Comparison of ENCODE assay signal across 38 mouse cellular contexts in the genomic region with DNA sequence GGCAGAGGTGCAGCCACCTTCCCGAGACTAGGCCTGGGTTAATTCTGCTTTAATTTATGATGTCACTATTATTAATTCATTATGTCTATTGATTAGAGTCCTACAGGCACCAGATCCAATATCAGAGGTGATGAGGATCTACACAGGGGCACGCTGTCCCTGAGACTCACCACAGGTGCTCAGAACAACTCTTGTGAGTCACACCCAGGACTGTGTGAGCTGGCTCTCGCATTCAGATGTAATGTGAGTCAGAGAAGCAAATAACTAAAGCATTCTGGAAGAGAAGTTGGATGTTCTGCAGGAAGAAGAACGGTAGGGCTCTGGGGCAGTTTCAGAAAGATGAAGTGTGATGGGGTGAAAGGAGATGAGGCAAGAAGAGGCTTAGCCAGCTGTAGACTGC. TPM values are rescaled to one million over a fixed set of nuclear protein-coding genes. Genes with fewer than 3 reads are reported as not detected.
"Had no signal": no experiment of that assay in that cellular context is flagged by ENCODE, and none has a peak within 500 bp of the region (broad histone marks: within the 10 kb centered on the region; RNA-seq: fewer than 3 reads in every experiment).

No protein-coding gene starts in this region.

- H3K36me3 ChIP-seq: heart, embryonic 13.5 days; heart, embryonic 15.5 days; hindbrain, embryonic 13.5 days; hindbrain, embryonic 15.5 days; kidney, embryonic 15.5 days; limb, embryonic 13.5 days; limb, embryonic 15.5 days; liver, embryonic 12.5 days had no signal

- H3K9me3 ChIP-seq: heart, embryonic 13.5 days; heart, embryonic 15.5 days; hindbrain, embryonic 13.5 days; hindbrain, embryonic 15.5 days; kidney, embryonic 15.5 days; limb, embryonic 13.5 days; limb, embryonic 15.5 days; liver, embryonic 12.5 days had no signal

- H3K27ac ChIP-seq: heart, adult 2 months; heart, embryonic 13.5 days; heart, embryonic 15.5 days; hindbrain, embryonic 13.5 days; hindbrain, embryonic 15.5 days; hindbrain, postnatal 0 days; kidney, embryonic 15.5 days; kidney, postnatal 0 days; layer of hippocampus, adult 2 months; limb, embryonic 13.5 days; limb, embryonic 15.5 days; liver, embryonic 12.5 days; liver, embryonic 14.5 days had no signal

- ATAC-seq: hindbrain, postnatal 0 days; intestine, embryonic 16.5 days; liver, embryonic 12.5 days had no signal

- DNase-seq: gastrocnemius, postnatal 36 days; heart, adult 11 months; heart, adult 2 months; heart, postnatal 14 days; heart, postnatal 36 days; kidney, adult 11 months; kidney, adult 2 months; kidney, adult 9 months; kidney, postnatal 14 days; kidney, postnatal 4 days; layer of hippocampus, postnatal 36 days; left cerebral cortex, postnatal 4 days had no signal

- H3K4me3 ChIP-seq: heart, adult 2 months; heart, embryonic 13.5 days; heart, embryonic 15.5 days; hindbrain, embryonic 13.5 days; hindbrain, embryonic 15.5 days; kidney, embryonic 15.5 days; layer of hippocampus, adult 2 months; limb, embryonic 13.5 days; limb, embryonic 15.5 days; liver, embryonic 12.5 days had no signal

- H3K9ac ChIP-seq: heart, embryonic 13.5 days; heart, embryonic 15.5 days; hindbrain, embryonic 13.5 days; hindbrain, embryonic 15.5 days; kidney, embryonic 15.5 days; limb, embryonic 13.5 days; limb, embryonic 15.5 days; liver, embryonic 12.5 days; liver, embryonic 14.5 days had no signal

- H3K4me2 ChIP-seq: heart, embryonic 11.5 days; heart, embryonic 13.5 days; heart, embryonic 15.5 days; hindbrain, embryonic 13.5 days; hindbrain, embryonic 15.5 days; kidney, embryonic 15.5 days; limb, embryonic 13.5 days; limb, embryonic 15.5 days; liver, embryonic 12.5 days had no signal

- H3K27me3 ChIP-seq: heart, embryonic 15.5 days; hindbrain, embryonic 15.5 days; kidney, embryonic 15.5 days; limb, embryonic 13.5 days; limb, embryonic 15.5 days; liver, embryonic 12.5 days had no signal

RNA-seq across cellular contexts. Expression of a gene that starts 14.3 kb away (rescaled TPM):
- total RNA-seq: hematopoietic stem cell, adult 5-6 weeks had no signal

RNA-seq across cellular contexts. Expression of a gene that starts 39.8 kb away (rescaled TPM):
- total RNA-seq: gastrocnemius, adult 18-20 months; gastrocnemius, adult 8-10 months; gastrocnemius, postnatal 14 days; gastrocnemius, postnatal 36 days; heart, adult 2 months; heart, postnatal 14 days; heart, postnatal 36 days; hematopoietic stem cell, adult 5-6 weeks; hindbrain, postnatal 0 days; layer of hippocampus, adult 2 months; layer of hippocampus, postnatal 10 days; layer of hippocampus, postnatal 36 days; left cerebral cortex, adult 18-20 months; left cerebral cortex, adult 8-10 months; left cerebral cortex, postnatal 10 days; left cerebral cortex, postnatal 25 days; left cerebral cortex, postnatal 4 days had no signal
- polyA plus RNA-seq: heart, embryonic 13.5 days; heart, embryonic 15.5 days; heart, postnatal 0 days; hindbrain, embryonic 11.5 days; hindbrain, embryonic 13.5 days; limb, embryonic 11.5 days; limb, embryonic 13.5 days; limb, embryonic 15.5 days had no signal

RNA-seq across cellular contexts. Expression of a gene that starts 52.2 kb away (rescaled TPM):
- total RNA-seq: gastrocnemius, adult 18-20 months; gastrocnemius, adult 8-10 months; gastrocnemius, postnatal 14 days; gastrocnemius, postnatal 36 days; heart, adult 2 months; heart, postnatal 14 days; heart, postnatal 36 days; hematopoietic stem cell, adult 5-6 weeks; hindbrain, postnatal 0 days; layer of hippocampus, adult 2 months; layer of hippocampus, postnatal 10 days; layer of hippocampus, postnatal 36 days; left cerebral cortex, adult 18-20 months; left cerebral cortex, adult 8-10 months; left cerebral cortex, postnatal 10 days; left cerebral cortex, postnatal 25 days; left cerebral cortex, postnatal 4 days had no signal
- polyA plus RNA-seq: heart, adult 2 months; heart, embryonic 11.5 days; heart, embryonic 13.5 days; heart, embryonic 15.5 days; heart, postnatal 0 days; hindbrain, embryonic 11.5 days; hindbrain, embryonic 13.5 days; hindbrain, embryonic 15.5 days; hindbrain, postnatal 0 days; kidney, embryonic 15.5 days; limb, embryonic 11.5 days; limb, embryonic 15.5 days; liver, embryonic 12.5 days had no signal
